Mouse (Mus musculus) C2C12 (cell line): ENCODE measurements around the gene Gorab.

Experiments used
- CTCF ChIP-seq: IDR thresholded peaks from one replicate; pipeline ENCODE4 v1.5.1; 2011; ENCODE audit not compliant: control insufficient read depth, insufficient read depth, insufficient read length
- MAX ChIP-seq: IDR thresholded peaks from one replicate; pipeline ENCODE4 v1.6.1; 2011; ENCODE audit warnings: mild to moderate bottlenecking, control low read depth
- MYOG ChIP-seq: IDR thresholded peaks from one replicate; pipeline ENCODE4 v1.6.1; 2011; ENCODE audit not compliant: control insufficient read depth, insufficient read length; ENCODE audit errors: extremely low read depth

DNA sequence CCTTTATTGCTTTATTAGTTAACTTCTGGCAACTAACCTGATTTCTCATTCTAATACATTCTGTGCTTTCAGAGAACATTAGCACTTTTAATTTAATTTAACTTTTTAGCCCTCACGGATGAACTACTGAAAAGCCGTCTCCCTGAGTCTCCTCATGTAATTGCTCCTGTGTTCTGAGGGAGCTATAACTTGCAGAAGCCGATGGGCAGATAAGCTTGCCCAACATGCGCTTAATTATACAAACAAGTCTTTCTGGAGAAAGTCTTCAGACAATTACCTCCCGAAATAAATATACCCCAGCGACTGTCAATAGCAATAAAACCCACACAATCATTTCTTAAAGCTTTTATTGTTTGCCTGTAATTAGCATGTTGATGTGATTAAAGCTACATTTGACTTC is 45.7 kb downstream of the Gorab start:
- TF ChIP-seq CTCF, result no peak
- no peak for TF ChIP-seq MAX
- no peak for TF ChIP-seq MYOG
